Mouse (Mus musculus) intestine, postnatal 0 days (tissue): ENCODE results near the gene Myl6b. TPM values are rescaled to one million over a fixed set of nuclear protein-coding genes. Genes with fewer than 3 reads are reported as not detected.
"Not testable (repeated sequence)": the region's sequence is repeated elsewhere in the genome, so short reads cannot be mapped to it uniquely, and the experiment has no call there.

Source experiments
- ATAC-seq: fragments of 200-750 bp; cut with Nextera tagmentation; 2 replicates; pipeline ENCODE4 v1.8.0; 2017; ENCODE audit warnings: mild to moderate bottlenecking, moderate TSS enrichment, moderate library complexity
- H3K27ac ChIP-seq: fragments of 300-500 bp; sonication (generic); 2 replicates; pipeline ENCODE4 v1.5.1; 2014; ENCODE audit warnings: mild to moderate bottlenecking, low read depth, low read length, moderate library complexity
- H3K27me3 ChIP-seq: fragments of 300-500 bp; sonication (generic); replicated peaks from 2 replicates; pipeline ENCODE4 v1.6.1; 2014; ENCODE audit warnings: low read length, mixed read lengths; ENCODE audit not compliant: control insufficient read depth, insufficient read depth
- H3K36me3 ChIP-seq: fragments of 300-500 bp; sonication (generic); 2 replicates; pipeline ENCODE4 v1.6.1; 2014; ENCODE audit warnings: mild to moderate bottlenecking, moderate library complexity; ENCODE audit not compliant: control insufficient read depth, insufficient read depth
- H3K4me1 ChIP-seq: fragments of 300-500 bp; sonication (generic); replicated peaks from 2 replicates; pipeline ENCODE4 v1.6.1; 2014; ENCODE audit warnings: antibody characterized with exemption, low read length, mixed read lengths; ENCODE audit not compliant: control insufficient read depth, insufficient read depth
- H3K4me2 ChIP-seq: fragments of 300-500 bp; sonication (generic); replicated peaks from 2 replicates; pipeline ENCODE4 v1.6.1; 2014; ENCODE audit warnings: low read depth, mild to moderate bottlenecking, moderate library complexity
- H3K4me3 ChIP-seq: fragments of 300-500 bp; sonication (generic); 2 replicates; pipeline ENCODE4 v1.5.1; 2014; ENCODE audit warnings: low read depth, low read length
- H3K9ac ChIP-seq: fragments of 300-500 bp; sonication (generic); 2 replicates; pipeline ENCODE4 v1.6.1; 2014; ENCODE audit warnings: mild to moderate bottlenecking, low read depth, low read length
- H3K9me3 ChIP-seq: fragments of 300-500 bp; sonication (generic); 2 replicates; pipeline ENCODE4 v1.6.1; 2016; ENCODE audit warnings: mixed run types; ENCODE audit not compliant: control insufficient read depth
- CTCF ChIP-seq: sonication (generic); IDR thresholded peaks from 2 replicates; pipeline ENCODE4 v1.5.1; 2016; ENCODE audit warnings: low read depth, mild to moderate bottlenecking, control low read depth, antibody characterized with exemption, moderate library complexity
- WGBS: fragments of 180-500 bp; shearing (Covaris S2); extraction: QIAGEN DNeasy Blood & Tissue Kit; methylation state at CpG from one replicate; pipeline ENCODE4 v1.1.7; 2014; 5-methylcytosine and 5-hydroxymethylcytosine counted together
- polyA plus RNA-seq: library from polyadenylated mRNA; unstranded; fragments of >200 nt; fragmentation: Nextera tagmentation; extraction: Ambion mirVana; gene quantifications from 2 replicates; pipeline ENCODE4 v1.2.1, GENCODE M21; 2015

The Myl6b gene
- polyA plus RNA-seq, 1 experiment from 2014 or later: 1.3 TPM

DNA sequence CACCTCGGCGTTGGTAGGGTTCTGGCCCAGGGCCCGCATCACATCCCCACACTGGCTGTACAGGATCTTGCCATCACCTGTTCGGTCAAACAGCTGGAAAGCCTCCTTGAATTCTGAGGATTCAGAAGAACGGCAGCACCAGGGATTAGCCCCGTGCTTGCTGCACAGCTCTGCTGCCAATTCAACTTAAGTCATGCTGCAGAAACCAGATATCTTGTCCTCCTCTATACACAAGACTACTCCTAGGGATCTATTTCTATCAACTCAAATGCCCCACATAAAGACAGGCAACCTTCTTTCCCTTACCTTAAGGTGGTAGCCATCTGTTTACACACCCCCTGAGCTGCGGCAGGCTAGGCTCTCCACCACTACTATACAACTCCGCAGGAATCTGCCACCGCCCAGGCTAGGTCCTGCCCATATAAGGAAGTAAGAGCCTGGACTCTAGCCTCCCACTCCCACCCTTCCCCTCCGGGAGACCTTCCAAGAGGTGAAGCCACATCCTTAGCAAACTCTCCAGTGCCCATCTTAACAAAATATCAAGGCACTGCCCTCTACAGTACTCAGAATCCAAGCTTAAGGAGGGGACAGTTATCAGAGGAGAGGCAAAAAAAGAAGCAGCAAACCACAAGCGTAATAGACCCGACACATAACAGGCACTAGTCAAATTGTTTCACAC is 5.7 kb downstream of the Myl6b start:
- 9% methylated on average over 12 of the region's 12 CpGs for WGBS
- ATAC-seq: peak; percentile 54
- TF ChIP-seq CTCF: no peak; the same call in 1 of the 2 replicates

DNA sequence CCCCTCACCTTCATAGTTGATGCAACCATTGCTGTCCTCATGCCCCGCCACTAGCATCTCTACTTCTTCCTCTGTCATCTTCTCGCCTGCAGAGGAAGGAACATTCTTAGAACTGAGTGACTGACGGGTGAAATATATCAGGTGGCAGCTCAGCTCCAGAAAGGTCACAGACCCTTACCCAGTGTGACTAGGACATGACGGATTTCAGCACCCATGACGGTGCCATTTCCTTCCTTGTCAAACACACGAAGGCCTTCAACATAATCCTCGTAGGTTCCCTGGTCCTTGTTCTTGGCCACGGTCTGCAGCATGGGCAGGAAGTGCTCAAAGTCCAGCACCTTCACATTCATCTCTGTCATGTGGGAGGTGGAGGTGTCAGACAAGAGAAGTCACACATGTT is 6.4 kb downstream of the Myl6b start:
- peaks cover 32% of the 10 kb centered on the region for H3K36me3 ChIP-seq
- peak overlapping the region; percentile 94 for H3K4me3 ChIP-seq
- ATAC-seq, H3K4me1 ChIP-seq, H3K9me3 ChIP-seq, H3K27me3 ChIP-seq: not testable (repeated sequence)
- peak overlapping the region; percentile 91 for H3K4me2 ChIP-seq
- WGBS: 20% methylated on average over 8 of the region's 8 CpGs
- peak overlapping the region; percentile 90 for H3K9ac ChIP-seq
- peak overlapping the region; percentile 95 for H3K27ac ChIP-seq

More for the DNA sequence above, 5.7 kb downstream of the Myl6b start:
- H3K9me3 ChIP-seq: no peaks in the 10 kb centered on the region
- H3K36me3 ChIP-seq: peaks cover 25% of the 10 kb centered on the region
- no peaks in the 10 kb centered on the region for H3K4me1 ChIP-seq
- H3K27me3 ChIP-seq: no peaks in the 10 kb centered on the region
- H3K27ac ChIP-seq: peak overlapping the region; percentile 95
- H3K9ac ChIP-seq: peak overlapping the region; percentile 90
- H3K4me3 ChIP-seq: peak overlapping the region; percentile 94
- peak overlapping the region; percentile 91 for H3K4me2 ChIP-seq

DNA sequence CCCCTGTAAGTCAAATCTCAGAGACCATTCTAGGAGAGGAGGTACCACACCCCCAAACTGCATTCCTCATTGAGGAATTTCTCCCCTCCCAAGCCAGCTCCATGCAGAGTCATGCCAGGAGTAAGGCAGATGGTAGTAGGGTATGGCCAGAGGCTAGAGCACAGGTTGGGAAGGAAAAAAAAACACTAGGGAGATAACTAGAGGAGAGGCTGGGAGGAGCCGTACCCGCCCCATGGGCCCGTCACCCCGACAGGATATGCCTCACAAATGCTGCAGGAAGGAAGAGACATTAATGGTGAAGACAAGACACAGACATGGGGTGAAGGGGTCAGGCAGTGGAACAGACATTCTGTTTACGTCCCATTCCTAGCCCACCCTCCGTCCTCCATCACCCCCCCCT is 7.0 kb downstream of the Myl6b start:
- peak overlapping the region; percentile 91 for H3K4me2 ChIP-seq
- peak overlapping the region; percentile 23 for H3K9ac ChIP-seq
- ATAC-seq: no peak
- H3K9me3 ChIP-seq: no peaks in the 10 kb centered on the region
- peaks cover 35% of the 10 kb centered on the region for H3K36me3 ChIP-seq
- H3K4me3 ChIP-seq: peak overlapping the region; percentile 94
- peak overlapping the region; percentile 95 for H3K27ac ChIP-seq
- no peaks in the 10 kb centered on the region for H3K4me1 ChIP-seq
- TF ChIP-seq CTCF: no peak
- WGBS: 20% methylated on average over 5 of the region's 6 CpGs
- H3K27me3 ChIP-seq: no peaks in the 10 kb centered on the region

DNA sequence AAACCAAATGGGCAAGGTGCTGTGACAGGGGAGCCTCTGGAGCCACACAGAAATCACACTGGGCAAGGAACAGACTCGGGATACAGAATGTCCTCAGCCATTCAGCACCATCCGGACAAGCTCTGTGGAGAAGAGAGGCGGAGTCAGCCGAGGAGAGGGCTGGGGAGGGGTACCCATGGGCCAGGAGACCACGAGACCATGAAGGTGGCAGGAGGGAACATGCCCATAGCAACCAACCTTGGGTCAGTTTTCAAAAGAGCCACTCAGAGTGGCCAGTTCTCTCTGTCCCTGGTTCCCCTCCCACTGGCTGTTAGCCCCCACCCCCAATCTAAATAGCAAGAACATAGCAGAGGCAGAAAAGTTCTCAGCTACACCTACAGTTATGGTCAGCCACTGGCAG is 7.6 kb downstream of the Myl6b start:
- Histone ChIP-seq H3K4me3 (0 out of 2 replicates have a peak overlapping the region, but pooled peaks have one; percentile 94), H3K27me3 (no peaks in the 10 kb centered on the region), H3K9me3 (no peaks in the 10 kb centered on the region), H3K9ac (no peak overlapping the region), H3K4me2 (peak overlapping the region; percentile 91), H3K36me3 (peaks cover 41% of the 10 kb centered on the region), H3K27ac (peak overlapping the region; percentile 95; the same call in 1 of the 2 replicates), H3K4me1 (no peaks in the 10 kb centered on the region)
- no peak for ATAC-seq
- no peak for TF ChIP-seq CTCF
- 45% methylated on average over 5 of the region's 5 CpGs for WGBS

DNA sequence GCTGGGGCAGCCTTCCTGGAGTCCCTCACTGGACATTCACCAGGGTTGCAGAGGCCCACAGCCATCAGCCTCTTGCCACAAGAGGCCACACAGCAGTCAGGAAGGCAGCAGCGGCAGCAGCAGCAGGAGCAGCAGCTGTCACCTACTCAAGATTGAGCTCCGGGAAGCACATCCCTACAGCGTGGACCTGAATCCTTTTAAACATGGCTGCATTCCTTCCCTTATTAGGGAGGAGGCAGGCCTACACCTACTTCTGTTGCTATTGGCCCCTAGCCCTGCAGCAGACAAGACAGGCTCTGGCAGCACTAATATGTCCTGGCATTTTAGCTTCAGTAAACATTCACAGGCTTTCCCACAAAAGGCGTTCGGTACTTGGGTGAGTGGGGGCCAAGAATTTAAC is 8.3 kb downstream of the Myl6b start:
- Histone ChIP-seq H3K36me3 (peaks cover 47% of the 10 kb centered on the region), H3K27me3 (no peaks in the 10 kb centered on the region), H3K27ac (peak overlapping the region; percentile 60; the same call in 1 of the 2 replicates), H3K4me3 (no peak overlapping the region), H3K9me3 (no peaks in the 10 kb centered on the region), H3K9ac (0 out of 2 replicates have a peak overlapping the region, but pooled peaks have one; percentile 42), H3K4me2 (peak overlapping the region; percentile 21; the same call in 1 of the 2 replicates), H3K4me1 (no peaks in the 10 kb centered on the region)
- no peak for TF ChIP-seq CTCF
- WGBS: 32% methylated on average over 5 of the region's 5 CpGs
- no peak for ATAC-seq

DNA sequence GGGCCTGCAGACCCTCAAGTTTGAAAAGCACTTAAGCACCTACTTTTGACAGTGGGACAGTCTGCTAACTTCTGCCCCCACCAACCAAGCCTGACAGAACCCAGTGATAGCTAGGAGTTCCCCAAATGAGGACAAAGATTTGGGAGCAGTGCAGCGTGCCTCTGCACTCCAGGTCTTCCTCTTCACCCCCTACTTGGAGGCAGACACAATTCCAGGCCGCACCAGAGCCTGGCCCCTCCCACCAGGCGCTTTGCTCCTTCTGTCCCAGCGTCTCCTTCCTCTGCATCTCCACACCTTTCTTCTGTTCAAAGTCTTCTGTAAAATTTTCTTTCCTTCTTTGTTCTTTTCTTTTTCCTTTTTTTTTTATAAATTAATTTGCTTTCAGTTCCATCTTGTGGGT is 8.7 kb downstream of the Myl6b start:
- H3K27ac ChIP-seq: peak overlapping the region; percentile 60
- 31% methylated on average over 4 of the region's 4 CpGs for WGBS
- no peak for ATAC-seq
- H3K27me3 ChIP-seq: no peaks in the 10 kb centered on the region
- no peaks in the 10 kb centered on the region for H3K9me3 ChIP-seq
- H3K36me3 ChIP-seq: peaks cover 47% of the 10 kb centered on the region
- H3K4me1 ChIP-seq: no peaks in the 10 kb centered on the region
- H3K9ac ChIP-seq: 0 out of 2 replicates have a peak overlapping the region, but pooled peaks have one; percentile 42
- peak overlapping the region; percentile 21; the same call in 1 of the 2 replicates for H3K4me2 ChIP-seq
- H3K4me3 ChIP-seq: no peak overlapping the region
- TF ChIP-seq CTCF: no peak
